Mouse (Mus musculus): ENCODE results near the gene Traf5.

The Traf5 gene

DNA sequence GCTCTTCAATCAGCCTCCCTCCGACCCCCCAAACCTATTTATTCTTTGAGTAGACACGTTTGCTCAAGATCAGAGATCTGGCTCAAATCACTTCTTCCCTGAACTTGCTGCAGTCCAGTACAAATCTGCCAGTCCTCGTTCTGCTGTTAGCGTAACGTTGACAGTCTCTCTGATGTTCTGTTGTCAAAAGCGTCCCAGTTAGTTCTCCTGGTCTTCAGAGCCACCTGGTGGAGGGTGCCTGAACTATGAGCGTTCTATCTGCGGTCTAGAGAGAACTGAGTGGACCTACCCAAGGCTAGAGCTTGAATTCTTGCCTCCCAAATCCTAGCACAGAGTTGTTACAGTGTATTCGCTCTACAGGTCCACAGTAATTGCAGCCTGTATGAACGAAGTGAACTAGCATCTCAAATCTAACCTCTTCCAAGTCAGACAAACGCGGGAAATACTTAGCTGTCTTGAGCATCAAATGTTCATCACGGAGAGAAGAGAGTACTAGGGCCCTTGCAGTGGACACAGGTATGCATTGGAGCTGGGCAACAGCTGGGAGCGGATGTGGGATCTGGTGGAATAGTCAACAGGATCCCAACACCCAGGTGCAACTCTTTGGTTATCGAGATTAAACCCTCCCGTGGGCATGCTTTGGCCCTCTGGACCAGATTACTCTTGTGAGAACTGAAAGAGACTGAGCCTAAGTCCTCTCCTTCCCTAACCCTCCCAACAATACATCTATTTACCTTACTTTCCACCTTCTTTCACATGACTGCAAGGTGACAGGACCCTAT, 711 bp upstream of the Traf5 start:
- DNase-seq (ENCODE audit: low spot score in 2 of 2), result peak; percentile 84 to 91

DNA sequence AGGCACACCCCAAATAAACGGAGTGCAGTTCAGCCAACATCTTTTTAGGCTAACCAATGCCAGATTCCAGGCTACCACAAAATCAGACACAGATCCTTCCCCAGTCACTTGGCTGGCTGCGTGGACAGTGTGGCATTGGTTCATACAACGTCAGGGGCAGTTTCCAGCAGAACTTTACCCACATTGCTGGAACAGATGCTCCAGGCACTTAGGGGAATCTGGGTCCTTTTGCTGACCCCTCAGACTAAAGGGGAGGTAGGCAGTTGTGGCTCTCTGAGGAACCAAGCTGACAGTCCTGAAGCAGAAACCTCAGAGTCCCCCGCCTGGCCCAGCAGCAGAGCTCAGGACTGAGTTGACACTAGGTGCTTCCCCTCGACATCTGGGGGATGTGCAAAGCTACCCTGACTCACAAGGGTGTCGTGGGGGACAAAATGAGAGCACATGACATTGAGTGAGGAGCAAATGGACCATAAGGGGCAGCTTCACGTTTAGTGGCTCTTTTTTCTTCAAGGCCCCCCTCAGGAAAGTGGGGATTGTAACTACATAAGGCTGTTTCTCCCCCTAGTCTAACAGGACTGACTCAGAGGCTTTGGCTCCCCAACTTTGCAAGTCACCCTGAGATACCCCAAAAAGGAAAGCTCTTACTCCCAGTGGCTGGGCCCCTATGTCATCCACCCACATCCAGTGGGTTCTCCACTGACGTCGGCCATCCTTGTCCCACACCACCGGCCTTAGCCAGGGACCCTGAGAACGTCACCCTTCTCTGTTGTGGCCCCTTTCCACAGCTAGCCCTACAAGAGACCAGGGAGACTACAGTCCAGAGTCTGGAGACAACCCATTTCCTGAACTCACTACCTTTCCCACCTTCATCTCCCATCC, 1.4 kb downstream of the Traf5 start:
- no peak for DNase-seq (ENCODE audit: low spot score in 2 of 2)

DNA sequence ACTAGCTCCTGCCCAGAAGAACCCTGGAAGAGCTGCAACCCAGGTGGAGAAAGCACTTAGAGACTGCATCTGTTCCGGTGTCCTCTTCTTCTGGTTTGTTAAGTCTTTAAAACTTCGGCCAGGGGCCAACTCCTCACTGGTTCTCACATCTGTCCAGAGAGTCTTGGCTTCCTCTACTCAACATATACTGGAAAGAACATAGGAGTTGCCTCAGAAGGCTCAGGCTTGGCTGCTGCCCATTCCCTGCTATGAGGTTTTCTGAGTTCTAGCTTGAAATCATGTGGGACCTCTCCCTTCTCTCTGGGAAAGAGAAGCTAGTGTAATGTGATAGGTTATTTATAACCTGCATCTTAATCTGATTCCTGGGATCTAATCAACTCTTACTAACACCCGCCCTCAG, 2.1 kb downstream of the Traf5 start:
- no peak for DNase-seq (ENCODE audit: low spot score in 2 of 2)

DNA sequence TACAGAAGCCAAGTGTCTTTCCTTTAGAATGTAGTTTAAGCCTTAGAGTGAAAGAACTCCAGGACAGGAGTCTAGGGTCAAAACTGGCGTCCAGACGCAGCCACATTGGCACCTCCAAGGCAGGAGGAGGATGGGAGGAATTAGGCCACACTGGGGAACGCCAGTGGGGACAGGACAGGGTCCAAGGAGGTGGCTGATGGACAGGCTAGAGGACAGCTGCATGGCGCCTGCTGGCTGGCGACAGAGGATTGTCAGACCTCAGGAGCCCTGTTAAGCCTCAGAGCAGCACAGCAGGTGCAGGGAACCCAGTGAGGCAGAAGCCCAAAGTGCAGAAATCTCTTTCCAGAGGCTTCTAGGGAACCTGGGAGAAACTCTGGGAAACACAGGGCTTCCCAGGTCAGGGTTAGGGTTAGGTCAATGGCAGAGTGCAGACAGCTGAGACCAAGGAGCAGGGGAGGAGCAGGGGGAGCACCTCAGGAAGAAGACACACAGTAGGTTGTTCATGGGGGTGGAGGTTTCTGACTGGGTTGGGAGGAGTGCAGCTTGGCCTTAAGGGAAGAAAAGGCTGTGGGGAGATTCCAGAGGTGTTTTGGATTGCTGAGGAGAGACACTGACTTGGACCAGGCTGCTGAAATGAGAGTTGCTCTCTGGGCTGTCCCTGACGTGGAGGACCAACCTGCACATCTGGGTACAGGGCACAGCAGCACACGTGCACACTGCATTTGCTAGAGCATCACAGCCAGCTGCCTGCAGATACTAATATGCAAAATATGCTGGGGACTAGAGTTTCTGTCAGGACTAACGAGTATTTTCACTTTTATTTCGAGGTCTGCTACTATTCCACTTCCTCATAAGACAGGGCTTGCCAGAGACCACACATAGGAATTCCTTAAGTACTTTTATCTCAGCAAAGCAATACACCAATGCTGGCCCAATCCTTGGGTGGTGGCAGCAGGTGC, 2.9 kb downstream of the Traf5 start:
- no peak for DNase-seq (ENCODE audit: low spot score in 2 of 2)

DNA sequence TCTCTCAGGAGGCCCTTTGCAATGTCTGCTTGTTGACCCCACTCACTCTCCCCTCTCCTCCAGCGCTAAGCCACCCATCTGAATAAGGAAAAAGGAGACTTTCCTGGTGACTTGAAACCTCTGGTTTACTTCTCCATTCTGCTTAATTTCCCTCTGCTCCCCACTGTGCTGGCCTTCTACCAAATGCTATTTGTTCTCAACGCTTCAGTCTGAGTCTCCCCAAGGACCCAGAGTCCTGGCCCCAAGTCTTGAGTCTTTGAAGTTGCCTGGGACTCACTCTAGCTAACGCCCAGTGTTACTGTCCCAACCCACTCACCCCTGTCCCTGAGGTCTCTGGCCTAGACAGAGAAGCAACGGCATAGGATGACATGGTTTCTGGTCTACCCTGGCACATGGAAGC, 4.3 kb downstream of the Traf5 start:
- no peak for DNase-seq (ENCODE audit: low spot score in 2 of 2)

DNA sequence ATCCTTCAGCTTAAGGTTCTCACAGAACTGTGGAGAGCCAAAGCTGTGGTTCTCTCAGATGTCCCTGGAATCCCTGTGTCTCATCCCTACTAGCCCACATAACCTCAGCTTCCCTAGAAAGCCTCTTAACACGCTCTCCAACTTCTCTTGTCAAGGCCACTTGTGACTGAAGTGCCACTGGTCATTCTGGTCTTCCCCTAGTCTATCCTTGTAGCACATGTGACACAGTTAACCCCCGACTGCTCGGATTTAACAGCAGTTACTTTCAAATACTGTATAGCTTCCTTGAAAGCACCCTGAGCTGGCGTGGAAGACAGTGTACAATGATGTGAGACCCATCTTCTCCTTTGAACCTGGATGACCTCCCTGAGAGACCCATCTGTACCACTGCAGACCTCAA, 5.3 kb downstream of the Traf5 start:
- no peak for DNase-seq (ENCODE audit: low spot score in 2 of 2)

DNA sequence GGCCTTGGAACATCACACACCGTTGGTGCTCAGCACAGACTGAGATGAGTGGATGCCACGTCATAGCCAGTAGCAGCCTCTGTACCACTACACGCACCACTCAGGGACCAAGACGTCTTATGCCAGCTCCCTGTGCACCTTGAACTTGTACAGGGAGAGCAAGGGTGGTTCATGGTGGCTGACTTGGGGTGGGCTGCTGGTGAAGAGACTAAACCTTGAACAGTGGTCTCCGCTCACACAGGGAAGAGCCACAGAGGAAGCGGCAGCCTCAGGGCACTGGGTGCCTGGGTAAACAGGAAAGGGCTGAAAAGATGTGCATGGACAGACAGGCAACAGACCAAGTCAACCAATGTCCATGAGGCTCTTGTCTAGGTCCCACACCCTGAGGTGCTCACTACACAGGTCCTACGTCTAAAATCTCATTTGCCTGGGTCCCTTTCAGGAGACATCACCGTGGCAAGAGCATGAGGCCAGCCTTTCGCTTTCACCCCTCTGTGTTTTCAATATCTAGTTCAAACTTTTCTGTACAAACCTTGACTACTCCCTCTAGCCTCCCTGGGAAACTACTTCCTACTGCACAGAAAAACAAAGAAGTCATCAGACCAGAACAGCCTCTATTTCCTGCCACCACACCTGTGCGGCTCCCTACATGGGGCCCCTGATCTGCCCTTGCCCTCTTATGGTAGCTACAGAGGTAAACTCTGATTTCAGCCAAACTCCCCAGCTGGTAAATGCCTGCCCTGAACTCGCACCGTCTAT, 5.9 kb downstream of the Traf5 start:
- no peak for DNase-seq (ENCODE audit: low spot score in 2 of 2)

DNA sequence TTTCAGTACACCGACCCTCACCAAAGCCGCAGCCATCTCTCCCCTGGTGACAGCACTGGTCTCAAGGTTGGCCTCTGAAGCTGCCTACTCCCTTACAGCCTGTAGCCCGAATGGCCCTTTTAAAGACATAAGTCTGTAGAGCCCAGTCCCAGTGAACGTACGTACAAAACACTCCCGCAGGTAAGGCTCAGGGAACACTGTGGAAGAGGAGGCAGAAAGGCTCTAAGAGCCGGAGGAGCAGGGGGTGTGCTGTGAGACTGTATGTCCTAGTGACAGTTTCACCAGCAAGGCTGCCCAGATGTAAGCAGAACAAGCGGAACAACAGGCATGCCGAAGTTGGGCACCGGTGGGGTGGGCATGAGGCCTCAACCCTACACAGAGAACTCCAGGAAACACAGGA, 7.1 kb downstream of the Traf5 start:
- DNase-seq (ENCODE audit: low spot score in 2 of 2), result no peak

DNA sequence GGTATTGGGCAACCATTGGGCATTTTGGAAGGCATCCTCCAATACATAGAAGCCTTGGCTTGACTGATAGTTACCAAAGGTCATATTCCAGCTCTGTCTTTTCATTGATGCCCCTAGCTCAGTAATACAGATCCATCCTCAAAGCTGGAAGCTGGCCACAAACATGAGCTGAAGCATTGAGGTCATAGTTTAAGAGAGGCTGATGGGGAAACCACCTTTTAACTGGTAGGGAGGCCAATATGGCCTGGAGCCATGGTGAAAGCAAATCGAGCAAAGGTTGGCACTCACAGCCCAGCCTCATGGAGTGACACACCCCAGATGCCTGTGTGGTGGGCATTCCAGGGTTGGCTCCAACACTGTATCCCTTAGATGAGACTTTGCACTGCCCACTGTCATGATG, 9.7 kb downstream of the Traf5 start:
- no peak for DNase-seq (ENCODE audit: low spot score in 2 of 2)

DNA sequence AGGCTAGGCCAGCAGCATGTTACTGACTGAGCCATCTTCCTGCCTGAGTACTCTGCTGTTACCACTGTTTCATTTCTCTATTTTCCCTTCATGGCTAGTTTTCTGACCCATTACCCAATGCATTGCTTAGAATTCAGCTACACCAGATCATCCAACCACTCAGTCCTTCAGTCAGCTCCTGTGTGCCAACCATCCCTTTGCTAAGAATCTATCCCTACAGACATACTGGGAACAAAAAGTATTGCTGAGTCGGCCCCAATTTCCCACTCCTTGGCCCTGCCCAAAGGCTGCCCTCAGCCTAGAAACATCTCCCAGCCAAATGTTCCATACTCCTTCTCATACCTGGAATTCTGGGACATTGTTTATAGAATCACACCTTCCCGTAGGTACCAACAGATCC, 11.2 kb downstream of the Traf5 start:
- no peak for DNase-seq (ENCODE audit: low spot score in 2 of 2)

DNA sequence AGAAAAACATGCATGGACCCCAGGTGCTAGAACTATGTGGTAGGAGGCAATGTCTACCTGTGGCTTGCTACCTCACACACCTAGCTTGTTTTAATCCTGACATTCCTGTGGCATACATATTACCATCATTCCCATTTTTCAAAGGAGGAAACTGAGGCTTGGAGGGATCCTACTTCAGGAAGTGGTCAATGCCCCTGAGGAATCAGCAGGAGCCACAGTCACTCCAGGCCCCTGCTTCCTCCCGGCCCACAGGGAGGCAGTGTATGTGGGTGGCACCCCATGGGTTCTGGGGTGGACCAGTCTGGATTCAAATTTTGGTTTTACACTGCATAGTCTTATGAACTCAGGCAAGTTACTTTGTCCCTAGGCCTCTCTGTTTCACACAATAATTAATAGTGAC, 13.2 kb downstream of the Traf5 start:
- no peak for DNase-seq (ENCODE audit: low spot score in 2 of 2)

DNA sequence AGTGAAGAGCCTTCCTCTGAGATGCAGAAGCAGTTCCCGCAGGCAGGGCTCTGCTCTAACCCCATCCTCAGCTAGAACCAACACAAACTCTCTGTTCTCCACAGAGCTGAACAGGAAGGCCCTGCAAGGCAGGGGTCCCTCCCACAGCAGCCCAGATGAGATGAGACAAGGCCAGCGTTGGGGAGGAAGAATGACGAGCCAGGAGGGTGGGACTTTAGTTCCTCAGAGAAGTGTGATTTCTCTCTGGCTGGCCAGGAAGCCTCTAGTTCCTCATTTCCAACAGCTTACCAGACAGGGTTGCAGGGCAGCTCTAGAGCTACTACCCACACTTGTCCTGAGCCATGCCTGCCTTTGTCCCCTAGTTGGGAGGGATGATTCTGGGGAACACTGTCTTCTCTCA, 14.0 kb downstream of the Traf5 start:
- no peak for DNase-seq (ENCODE audit: low spot score in 2 of 2)

DNA sequence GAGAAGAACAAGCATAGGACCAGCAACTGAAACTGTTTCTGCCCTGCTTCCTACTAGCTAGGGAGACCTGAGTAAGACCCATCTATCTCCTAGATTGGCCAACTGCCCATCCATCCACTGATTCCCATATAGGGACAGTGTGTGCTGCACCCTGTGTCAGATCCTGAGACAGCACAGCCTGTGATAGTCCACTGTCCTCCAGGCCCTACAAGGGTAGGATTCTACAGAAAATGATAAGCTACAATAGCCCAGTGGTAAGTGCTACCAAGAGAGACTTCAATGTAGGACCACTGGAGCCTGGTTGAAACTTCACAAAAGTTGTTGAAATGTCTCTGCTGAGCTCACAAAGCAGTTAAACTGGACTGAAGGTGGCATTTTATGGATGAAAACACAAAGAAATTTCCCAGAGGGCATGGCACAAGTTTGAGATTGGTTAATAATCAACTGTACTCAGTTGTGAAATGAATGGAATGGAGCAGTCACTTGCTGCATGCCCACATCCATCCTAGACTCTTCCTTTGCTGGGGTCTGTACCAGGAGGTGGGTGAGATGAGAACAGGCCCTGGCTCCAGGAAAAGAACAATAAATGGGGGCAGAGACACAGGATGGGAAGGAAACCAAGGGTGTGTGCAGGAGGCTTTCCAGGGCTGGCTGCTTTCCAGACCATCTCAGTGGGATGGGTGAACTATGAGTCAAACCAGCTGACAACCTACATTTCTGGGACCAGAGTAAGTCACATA, 15.4 kb downstream of the Traf5 start:
- no peak for DNase-seq (ENCODE audit: low spot score in 2 of 2)

DNA sequence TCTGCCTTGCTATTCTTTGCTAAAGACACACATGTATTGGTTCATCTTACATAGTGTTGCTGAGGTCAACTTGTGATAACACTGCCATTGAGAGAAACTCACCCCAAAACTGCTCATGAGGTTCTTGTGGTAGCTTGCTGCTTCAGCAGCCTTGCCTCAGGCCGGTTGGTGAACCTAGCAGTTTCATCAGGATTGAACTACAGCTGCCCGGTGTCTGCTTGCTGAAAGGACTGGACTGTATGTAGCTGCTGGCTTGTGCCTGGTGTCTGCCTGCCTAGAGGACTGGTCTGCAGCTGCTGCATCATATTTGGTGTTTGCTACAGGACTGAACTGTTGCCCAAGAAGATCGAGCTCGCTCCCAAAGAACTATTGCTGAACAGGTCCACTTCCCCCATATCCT, 16.3 kb downstream of the Traf5 start:
- DNase-seq (ENCODE audit: low spot score in 2 of 2), result no peak

DNA sequence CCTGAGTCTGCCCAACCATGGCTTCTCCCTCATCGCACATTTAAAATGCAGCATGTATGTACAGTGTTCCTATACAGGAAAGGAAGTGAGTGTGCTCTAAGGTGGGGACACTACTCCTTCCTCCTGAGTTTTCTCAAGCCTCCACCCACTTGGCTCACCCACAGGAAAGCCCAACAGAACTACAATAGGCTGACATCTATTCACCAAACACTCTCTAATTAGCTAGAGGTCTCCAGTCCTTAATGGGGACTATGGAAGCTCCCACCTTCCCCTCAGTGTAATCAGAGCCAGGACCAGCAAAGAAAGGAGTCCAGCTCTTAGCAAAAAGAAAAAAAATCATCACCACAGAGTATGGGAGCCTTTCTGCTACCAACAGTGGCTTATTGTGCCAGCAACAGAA, 17.5 kb downstream of the Traf5 start:
- no peak for DNase-seq (ENCODE audit: low spot score in 2 of 2)

DNA sequence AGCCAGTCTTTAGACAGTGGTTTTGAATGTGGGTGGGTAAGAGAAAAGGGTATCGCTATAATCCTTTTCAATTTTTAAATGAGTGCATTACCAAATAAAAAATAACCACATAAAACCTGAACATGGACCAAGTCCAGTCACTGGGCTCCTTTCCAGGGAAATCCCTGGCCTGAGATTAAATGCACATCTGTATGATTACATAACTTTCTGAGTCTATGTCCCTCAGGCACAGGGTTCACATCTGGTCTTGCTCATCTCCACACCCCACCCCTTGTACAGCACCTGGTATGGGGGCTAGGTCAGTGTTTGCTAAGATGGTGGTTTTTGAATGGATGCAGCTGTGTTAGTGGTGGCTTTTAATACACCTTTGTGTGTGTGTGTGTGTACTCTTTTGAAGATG, 19.9 kb downstream of the Traf5 start:
- no peak for DNase-seq (ENCODE audit: low spot score in 2 of 2)

DNA sequence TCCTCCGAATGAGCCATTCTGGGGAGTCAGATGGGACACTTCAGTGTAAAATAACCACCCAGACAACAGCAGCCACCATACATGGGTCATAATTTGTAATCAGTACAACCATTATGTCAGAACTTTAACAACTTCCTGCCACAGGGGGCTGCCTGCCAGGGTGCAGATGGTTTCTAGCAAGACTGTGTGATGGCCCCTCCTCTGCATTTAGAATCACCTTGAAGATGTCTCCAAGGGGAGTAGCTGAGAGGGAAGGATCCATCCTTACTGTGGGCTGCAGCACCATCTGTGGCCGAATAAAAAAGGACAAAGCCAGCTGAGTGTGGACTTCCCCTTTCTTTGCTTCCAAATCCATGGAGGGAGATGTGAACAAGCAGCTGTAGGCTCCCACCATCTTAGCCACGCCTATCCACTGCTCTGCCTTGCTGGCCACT, 21.7 kb downstream of the Traf5 start:
- DNase-seq (ENCODE audit: low spot score in 2 of 2), result no peak

DNA sequence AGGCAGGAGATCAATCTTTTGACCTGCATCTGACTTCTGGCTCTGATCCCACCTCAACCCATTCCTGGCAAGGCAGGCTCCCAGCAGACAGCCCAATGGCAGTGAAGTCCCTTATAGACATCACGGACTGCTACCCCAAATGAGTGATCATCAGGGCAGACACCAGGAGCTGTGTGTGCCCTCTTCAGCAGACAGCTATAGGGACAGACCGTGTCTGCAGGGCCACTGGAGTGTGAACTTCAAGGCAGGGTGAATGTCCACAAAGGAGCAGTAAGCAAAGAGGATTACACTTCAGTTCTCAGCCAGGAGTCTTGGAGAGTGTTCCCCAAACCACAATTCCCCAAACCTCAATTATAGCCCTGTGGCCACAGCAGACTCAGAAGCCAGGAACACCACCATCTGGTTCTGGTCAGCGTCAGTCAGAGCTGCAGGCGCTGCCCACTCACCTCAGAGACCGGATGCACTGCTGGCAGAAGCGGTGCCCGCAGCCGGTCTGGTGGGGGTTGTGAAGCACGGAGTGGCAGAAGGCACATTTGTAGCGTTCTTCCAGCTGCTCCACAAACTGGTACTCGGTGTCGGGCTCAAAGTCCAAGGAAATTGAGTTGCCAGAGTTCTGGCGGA, 22.3 kb downstream of the Traf5 start:
- DNase-seq (ENCODE audit: low spot score in 2 of 2), result no peak

DNA sequence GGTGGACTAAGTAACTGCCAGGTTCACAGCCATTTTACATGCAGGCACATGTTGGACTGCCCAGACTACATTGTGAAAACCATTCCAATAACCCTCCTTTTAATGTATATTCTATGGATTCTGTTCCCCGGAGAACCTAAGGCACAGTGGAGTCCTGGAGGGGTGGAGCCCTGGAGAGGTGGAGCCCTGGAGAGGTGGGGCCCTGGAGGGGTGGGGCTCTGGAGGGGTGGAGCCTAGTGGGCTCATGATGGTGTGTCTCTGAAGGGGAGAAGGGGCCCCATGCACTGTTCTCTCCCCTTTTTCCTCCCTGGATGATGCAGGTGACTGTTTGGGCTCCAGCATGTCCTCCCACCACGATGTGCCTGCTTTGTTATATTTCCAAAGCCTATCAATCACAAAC, 24.2 kb downstream of the Traf5 start:
- no peak for DNase-seq (ENCODE audit: low spot score in 2 of 2)

DNA sequence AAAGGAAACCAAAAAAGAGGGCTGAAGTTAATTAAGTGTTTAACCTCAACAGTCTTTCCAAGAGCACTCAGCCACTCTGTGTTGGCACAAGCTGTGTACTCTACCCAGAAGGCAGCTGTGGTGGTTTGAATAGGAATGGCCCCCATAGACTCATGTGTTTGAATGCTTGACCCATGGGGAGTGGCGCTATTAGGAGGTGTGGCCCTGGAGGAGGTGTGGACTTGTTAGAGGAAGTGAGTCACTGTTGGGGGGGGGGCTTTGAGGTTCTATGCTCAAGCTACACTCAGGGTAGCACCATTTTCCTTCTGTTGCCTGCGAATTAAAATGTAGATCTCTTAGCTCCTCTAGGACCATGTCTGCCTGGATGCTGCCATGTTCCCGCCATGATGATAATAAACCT, 25.4 kb downstream of the Traf5 start:
- DNase-seq (ENCODE audit: low spot score in 2 of 2), result no peak

All from frontal cortex, postnatal 36 days (tissue).